Mouse (Mus musculus) forebrain, embryonic 11.5 days (tissue): Measurements from ENCODE around the gene Sox21. TPM values are rescaled to one million over a fixed set of nuclear protein-coding genes. Genes with fewer than 3 reads are reported as not detected.

Experiments used
- ATAC-seq: fragments of 200-750 bp; cut with Nextera tagmentation; replicated peaks from 2 replicates; pipeline ENCODE4 v1.8.0; 2017; ENCODE audit warnings: moderate TSS enrichment; ENCODE audit not compliant: low FRiP score
- DNase-seq: peaks from one replicate; pipeline ENCODE4 v3.0.0-alpha.2; 2017; ENCODE audit warnings: low spot score
- H3K27ac ChIP-seq: fragments of 300-500 bp; sonication (generic); 2 replicates; pipeline ENCODE4 v1.5.1; 2014; ENCODE audit warnings: low read depth, low read length
- H3K27me3 ChIP-seq: fragments of 300-500 bp; sonication (generic); 2 replicates; pipeline ENCODE4 v1.6.1; 2014; ENCODE audit warnings: mild to moderate bottlenecking, low read length, mixed read lengths; ENCODE audit not compliant: control insufficient read depth, insufficient read depth
- H3K36me3 ChIP-seq: fragments of 300-500 bp; sonication (generic); 2 replicates; pipeline ENCODE4 v1.6.1; 2014; ENCODE audit warnings: mild to moderate bottlenecking, low read length, moderate library complexity, mixed read lengths; ENCODE audit not compliant: control insufficient read depth, insufficient read depth
- H3K4me1 ChIP-seq: fragments of 300-500 bp; sonication (generic); replicated peaks from 2 replicates; pipeline ENCODE4 v1.6.1; 2014; ENCODE audit warnings: low read length, mixed read lengths; ENCODE audit not compliant: control insufficient read depth, insufficient read depth
- H3K4me2 ChIP-seq: fragments of 300-500 bp; sonication (generic); 2 replicates; pipeline ENCODE4 v1.6.1; 2014; ENCODE audit warnings: low read depth, mild to moderate bottlenecking, low read length, moderate library complexity, mixed read lengths; ENCODE audit not compliant: severe bottlenecking
- H3K4me3 ChIP-seq: fragments of 300-500 bp; sonication (generic); 2 replicates; pipeline ENCODE4 v1.5.1; 2014; ENCODE audit warnings: low read depth, low read length
- H3K9ac ChIP-seq: fragments of 300-500 bp; sonication (generic); 2 replicates; pipeline ENCODE4 v1.6.1; 2014; ENCODE audit warnings: low read length
- H3K9me3 ChIP-seq: fragments of 300-500 bp; sonication (generic); 2 replicates; pipeline ENCODE4 v1.6.1; 2016; ENCODE audit warnings: low read length, mixed read lengths; ENCODE audit not compliant: control insufficient read depth
- WGBS: fragments of 180-500 bp; shearing (Covaris S2); extraction: QIAGEN DNeasy Blood & Tissue Kit; methylation state at CpG from one replicate; pipeline ENCODE4 v1.1.7; 2014; 5-methylcytosine and 5-hydroxymethylcytosine counted together
- polyA plus RNA-seq: library from polyadenylated mRNA; unstranded; fragments of >200 nt; fragmentation: Nextera tagmentation; extraction: Ambion mirVana; gene quantifications from 2 replicates; pipeline ENCODE4 v1.2.1, GENCODE M21; 2014

The Sox21 gene
- polyA plus RNA-seq, result 21.6 and 23.8 TPM in 2 replicates

GRCm38 (mm10) chr14:118236886-118237289 is at the start of gene Sox21:
Gene Sox21 (minus strand): TSS chr14:118237030.
- DNase-seq (peak; percentile 91), ATAC-seq (peak; percentile 88)
- WGBS, result under 1% methylated on average over 34 of the region's 34 CpGs
- Histone ChIP-seq H3K27ac (peak within 1 kb of the TSS; percentile 92), H3K9ac (peak within 1 kb of the TSS; percentile 95), H3K9me3 (no peaks in the 10 kb centered on the region), H3K4me3 (peak within 1 kb of the TSS; percentile 85), H3K36me3 (no peaks in the 10 kb centered on the region), H3K4me1 (peaks cover 4% of the 10 kb centered on the region; the same call in 1 of the 2 replicates), H3K27me3 (peaks cover 6% of the 10 kb centered on the region), H3K4me2 (peak within 1 kb of the TSS; percentile 77)

DNA sequence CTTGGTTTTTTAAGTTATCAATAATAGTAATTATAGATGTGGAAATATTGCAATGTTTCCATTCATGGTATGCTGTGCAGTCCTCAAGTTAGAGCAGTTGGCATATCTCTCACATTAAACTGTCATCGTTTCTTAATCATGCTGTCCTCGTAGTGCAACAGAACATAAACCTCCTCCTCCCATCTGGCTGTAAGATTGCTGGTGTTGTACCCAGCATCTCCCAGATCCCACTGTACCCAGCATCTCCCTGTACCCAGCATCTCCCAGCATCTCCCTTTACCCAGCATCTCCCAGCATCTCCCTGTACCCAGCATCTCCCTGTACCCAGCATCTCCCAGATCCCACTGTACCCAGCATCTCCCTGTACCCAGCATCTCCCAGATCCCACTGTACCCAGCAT is 49.3 kb upstream of the Sox21 start:
- no peak for DNase-seq
- Histone ChIP-seq H3K9me3 (no peaks in the 10 kb centered on the region), H3K4me2 (no peak overlapping the region), H3K27me3 (no peaks in the 10 kb centered on the region), H3K9ac (no peak overlapping the region), H3K36me3 (no peaks in the 10 kb centered on the region), H3K4me1 (no peaks in the 10 kb centered on the region), H3K27ac (no peak overlapping the region), H3K4me3 (no peak overlapping the region)
- no peak for ATAC-seq
- WGBS, result 93% methylated on average over 2 of the region's 2 CpGs

DNA sequence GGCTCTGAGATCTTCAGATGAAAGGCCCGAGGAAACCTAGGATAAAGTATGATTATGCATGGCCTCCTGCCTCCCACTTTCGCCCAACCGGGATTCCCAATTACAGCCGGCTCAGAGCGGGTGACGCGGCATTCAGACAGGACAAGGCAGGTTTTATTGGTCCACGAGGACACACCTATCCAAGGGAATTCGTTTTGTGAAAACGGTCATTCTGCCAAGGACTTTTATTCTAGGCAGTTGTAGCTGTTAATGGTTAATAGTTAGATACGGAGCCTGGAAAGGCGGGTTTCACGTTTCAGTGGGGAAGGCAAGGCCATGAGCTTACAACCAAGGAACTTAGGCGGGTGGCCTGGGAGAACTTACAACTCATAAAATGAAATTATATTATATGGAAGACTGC is 46.1 kb upstream of the Sox21 start:
- DNase-seq (no peak), ATAC-seq (no peak)
- Histone ChIP-seq H3K4me2 (no peak overlapping the region), H3K4me3 (no peak overlapping the region), H3K9ac (no peak overlapping the region), H3K4me1 (no peaks in the 10 kb centered on the region), H3K27me3 (no peaks in the 10 kb centered on the region), H3K36me3 (no peaks in the 10 kb centered on the region), H3K27ac (no peak overlapping the region), H3K9me3 (peaks cover 10% of the 10 kb centered on the region)
- 81% methylated on average over 14 of the region's 14 CpGs for WGBS

DNA sequence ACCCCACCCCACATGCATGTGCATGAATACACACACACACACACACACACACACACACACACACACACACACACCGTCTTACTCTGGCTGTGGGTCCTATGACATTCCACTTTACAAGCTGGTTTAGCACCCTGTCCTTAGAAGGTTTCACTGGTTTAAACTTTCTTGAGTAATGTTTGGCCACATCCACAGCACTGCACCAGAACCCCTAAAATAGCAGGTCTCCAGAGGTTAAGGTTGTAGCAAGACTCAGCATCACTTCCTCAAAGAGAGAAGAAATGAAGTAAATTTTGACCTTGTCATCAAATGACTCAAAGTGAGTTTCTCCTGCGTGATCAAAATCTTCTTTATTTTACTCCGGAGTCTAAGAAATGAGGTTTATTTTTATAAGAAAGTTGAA is 45.4 kb upstream of the Sox21 start:
- DNase-seq (no peak), ATAC-seq (no peak)
- no peaks in the 10 kb centered on the region for H3K27me3 ChIP-seq
- H3K4me2 ChIP-seq, result no peak overlapping the region
- H3K27ac ChIP-seq, result no peak overlapping the region
- H3K9me3 ChIP-seq, result peaks cover 10% of the 10 kb centered on the region
- H3K4me3 ChIP-seq, result no peak overlapping the region
- 94% methylated on average over 3 of the region's 3 CpGs for WGBS
- no peaks in the 10 kb centered on the region for H3K4me1 ChIP-seq
- no peaks in the 10 kb centered on the region for H3K36me3 ChIP-seq
- H3K9ac ChIP-seq, result no peak overlapping the region

- WGBS, result 87% methylated on average over 7 of the region's 7 CpGs
- no peaks in the 10 kb centered on the region for H3K4me1 ChIP-seq
- no peaks in the 10 kb centered on the region for H3K36me3 ChIP-seq
- DNase-seq (no peak), ATAC-seq (no peak)
- H3K9me3 ChIP-seq, result peaks cover 10% of the 10 kb centered on the region
- no peaks in the 10 kb centered on the region for H3K27me3 ChIP-seq
- no peak overlapping the region for H3K4me3 ChIP-seq
- no peak overlapping the region for H3K27ac ChIP-seq
- no peak overlapping the region for H3K4me2 ChIP-seq
- H3K9ac ChIP-seq, result no peak overlapping the region
Measured at GRCm38 (mm10) chr14:118277704-118278498, 41.1 kb upstream of the Sox21 start.

DNA sequence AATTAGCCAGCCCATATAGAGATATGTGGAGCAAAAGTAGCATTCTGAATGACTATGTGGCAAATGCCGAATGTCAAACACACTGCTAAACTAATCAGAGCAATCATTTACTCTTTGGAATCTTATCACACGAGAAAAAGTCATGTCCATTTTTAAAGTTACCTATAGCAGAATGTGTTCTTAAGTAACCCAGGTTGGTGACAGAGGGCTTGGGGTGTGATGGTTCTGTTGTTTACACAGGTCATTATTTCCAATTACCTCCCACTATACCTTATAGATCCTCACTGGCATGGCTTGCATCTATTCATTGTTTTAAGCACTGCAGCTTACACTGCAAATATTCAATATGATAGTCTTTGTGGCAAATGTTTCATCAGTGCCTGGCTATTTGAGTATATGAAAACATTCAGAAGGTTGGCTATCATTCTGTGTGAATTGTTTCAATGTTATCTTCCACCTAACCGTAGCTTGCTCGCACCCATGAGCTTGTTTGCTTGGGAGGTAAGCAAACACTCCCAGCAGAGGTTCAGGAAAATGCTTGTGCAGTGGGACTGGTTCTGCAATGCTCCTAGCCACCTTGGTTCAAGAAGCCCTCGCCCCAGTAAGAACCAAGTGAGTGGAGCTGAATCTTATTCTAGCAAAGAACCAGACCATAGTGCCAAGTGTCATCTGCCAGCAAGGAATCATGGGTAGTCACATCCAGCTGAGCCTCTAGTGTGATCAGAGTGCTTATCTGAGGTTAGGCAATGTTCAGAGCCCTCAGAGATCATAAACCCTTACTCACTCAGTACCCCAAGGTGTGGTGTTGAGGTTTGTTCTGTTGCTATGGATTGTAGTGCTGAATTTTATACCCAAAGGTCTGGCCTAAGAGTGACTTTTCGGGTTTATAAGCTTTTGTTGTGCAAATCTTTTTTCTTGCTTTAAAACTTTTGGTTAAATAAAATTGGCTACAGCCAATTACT is 36.0 kb upstream of the Sox21 start:
- WGBS, result 86% methylated on average over 6 of the region's 6 CpGs

GRCm38 (mm10) chr14:118268849-118269248 is 32.0 kb upstream of the Sox21 start:
- ATAC-seq (no peak), DNase-seq (no peak)
- no peak overlapping the region for H3K4me2 ChIP-seq
- H3K9me3 ChIP-seq, result no peaks in the 10 kb centered on the region
- H3K27ac ChIP-seq, result no peak overlapping the region
- no peaks in the 10 kb centered on the region for H3K4me1 ChIP-seq
- no peak overlapping the region for H3K4me3 ChIP-seq
- WGBS, result 84% methylated on average over 4 of the region's 4 CpGs
- H3K27me3 ChIP-seq, result no peaks in the 10 kb centered on the region
- H3K9ac ChIP-seq, result no peak overlapping the region
- no peaks in the 10 kb centered on the region for H3K36me3 ChIP-seq

More for the DNA sequence above, 36.0 kb upstream of the Sox21 start:
- H3K9me3 ChIP-seq, result no peaks in the 10 kb centered on the region
- no peaks in the 10 kb centered on the region for H3K4me1 ChIP-seq
- no peak overlapping the region for H3K4me2 ChIP-seq
- H3K27ac ChIP-seq, result no peak overlapping the region
- no peak overlapping the region for H3K9ac ChIP-seq
- DNase-seq, result no peak
- no peaks in the 10 kb centered on the region for H3K27me3 ChIP-seq
- H3K4me3 ChIP-seq, result no peak overlapping the region
- no peak for ATAC-seq
- no peaks in the 10 kb centered on the region for H3K36me3 ChIP-seq

DNA sequence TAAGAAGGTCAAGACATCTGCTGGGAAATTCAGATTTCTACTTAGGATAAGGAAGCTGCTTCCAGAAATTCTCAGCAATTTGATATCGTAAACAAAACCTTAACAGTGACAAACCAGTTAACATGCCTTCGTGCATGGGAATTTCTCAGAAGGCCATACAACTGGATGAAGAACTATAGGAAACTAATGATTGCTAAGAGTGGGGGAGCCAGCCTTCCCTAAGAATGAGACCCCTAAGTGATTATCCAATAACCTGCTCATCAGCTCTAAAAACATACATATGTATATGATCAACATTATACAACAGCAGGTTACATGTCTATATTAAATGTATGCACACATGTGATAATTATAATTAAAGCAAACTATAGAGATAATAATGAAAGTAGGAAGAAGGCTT is 29.8 kb upstream of the Sox21 start, which contains the start of gene Gm9376:
TSS of gene Gm9376 (plus strand) at position 301 of the 400 bp plus-strand sequence.
- DNase-seq (no peak), ATAC-seq (no peak)
- H3K9ac ChIP-seq, result no peak within 1 kb of the TSS
- H3K27ac ChIP-seq, result no peak within 1 kb of the TSS
- H3K36me3 ChIP-seq, result no peaks in the 10 kb centered on the region
- H3K4me2 ChIP-seq, result no peak within 1 kb of the TSS
- no peaks in the 10 kb centered on the region for H3K27me3 ChIP-seq
- no peaks in the 10 kb centered on the region for H3K4me1 ChIP-seq
- no peak within 1 kb of the TSS for H3K4me3 ChIP-seq
- 97% methylated on average over 2 of the region's 2 CpGs for WGBS
- H3K9me3 ChIP-seq, result no peaks in the 10 kb centered on the region
